Mouse (Mus musculus): ENCODE measurements at regions not wholly inside any gene's neighbourhood (a gene's known extent, or its start where the extent isn't known, plus 50 kb on each side); places are given as distances from the start of the nearest gene placed in this dataset.

DNA sequence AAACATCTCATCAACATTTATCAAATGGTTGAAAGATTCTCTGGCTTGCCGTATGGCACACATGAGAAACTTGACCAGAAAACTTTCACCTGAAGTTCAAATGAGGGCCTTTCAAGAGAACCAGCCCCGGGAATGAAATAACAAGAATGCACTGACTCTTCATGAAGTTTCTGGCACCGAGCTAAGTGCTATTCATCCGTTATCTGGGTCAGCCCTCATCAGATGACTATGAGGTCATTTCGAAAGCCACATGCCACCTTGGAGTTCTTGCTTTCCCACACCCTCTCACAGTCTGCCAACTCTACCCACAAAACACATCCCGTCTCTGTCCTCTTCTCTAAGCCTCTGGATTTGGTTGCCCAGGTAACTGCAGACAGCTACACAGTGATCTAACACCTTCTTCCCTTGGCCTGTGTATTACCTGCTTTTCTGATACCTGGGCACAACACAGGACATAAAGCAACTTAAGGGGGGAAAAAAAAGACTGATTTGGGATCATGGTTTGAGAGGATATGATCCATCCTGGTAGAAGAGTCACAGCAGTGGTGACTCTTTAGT lies 177.4 kb upstream of the Rad23b start:
- H3K36me3 ChIP-seq (ENCODE audit: control insufficient read depth, insufficient read depth, low read length), result no peaks in the 10 kb centered on the region
- H3K27ac ChIP-seq (ENCODE audit: insufficient read depth, low read depth, low read length), result no peak overlapping the region
- TF ChIP-seq CTCF (IDR thresholded peaks at IDR 0.05; ENCODE audit: extremely low read depth, insufficient read length, insufficient replicate concordance, low read depth, low read length) (no peak), POLR2A (IDR thresholded peaks at IDR 0.05; ENCODE audit: low read depth, low read length) (no peak)
- 50% methylated on average over 6 of the region's 6 CpGs for WGBS
- H3K27me3 ChIP-seq (ENCODE audit: control insufficient read depth, insufficient read depth, low read length), result no peaks in the 10 kb centered on the region
- no peak overlapping the region for H3K4me3 ChIP-seq (ENCODE audit: low read depth, low read length)
- H3K4me1 ChIP-seq (ENCODE audit: control insufficient read depth, insufficient read depth, insufficient read length, low read length), result no peaks in the 10 kb centered on the region; the same call in 1 of the 2 replicates

GRCm38 (mm10) chr4:55176026-55176425 lies 173.8 kb upstream of the Rad23b start:
- 65% methylated on average over 3 of the region's 3 CpGs for WGBS
- Histone ChIP-seq H3K4me3 (ENCODE audit: low read depth, low read length) (no peak overlapping the region), H3K27me3 (ENCODE audit: control insufficient read depth, insufficient read depth, low read length) (no peaks in the 10 kb centered on the region), H3K36me3 (ENCODE audit: control insufficient read depth, insufficient read depth, low read length) (no peaks in the 10 kb centered on the region), H3K27ac (ENCODE audit: insufficient read depth, low read depth, low read length) (no peak overlapping the region), H3K4me1 (ENCODE audit: control insufficient read depth, insufficient read depth, insufficient read length, low read length) (no peaks in the 10 kb centered on the region)
- TF ChIP-seq POLR2A (IDR thresholded peaks at IDR 0.05; ENCODE audit: low read depth, low read length) (no peak), CTCF (IDR thresholded peaks at IDR 0.05; ENCODE audit: extremely low read depth, insufficient read length, insufficient replicate concordance, low read depth, low read length) (no peak)

GRCm38 (mm10) chr4:55179456-55179855 lies 170.4 kb upstream of the Rad23b start:
- Histone ChIP-seq H3K4me3 (ENCODE audit: low read depth, low read length) (no peak overlapping the region), H3K4me1 (ENCODE audit: control insufficient read depth, insufficient read depth, insufficient read length, low read length) (no peaks in the 10 kb centered on the region), H3K27ac (ENCODE audit: insufficient read depth, low read depth, low read length) (no peak overlapping the region), H3K36me3 (ENCODE audit: control insufficient read depth, insufficient read depth, low read length) (no peaks in the 10 kb centered on the region), H3K27me3 (ENCODE audit: control insufficient read depth, insufficient read depth, low read length) (no peaks in the 10 kb centered on the region)
- TF ChIP-seq POLR2A (IDR thresholded peaks at IDR 0.05; ENCODE audit: low read depth, low read length), result no peak
- no peak for TF ChIP-seq CTCF (IDR thresholded peaks at IDR 0.05; ENCODE audit: extremely low read depth, insufficient read length, insufficient replicate concordance, low read depth, low read length)
- WGBS, result 87% methylated on average over 2 of the region's 2 CpGs

DNA sequence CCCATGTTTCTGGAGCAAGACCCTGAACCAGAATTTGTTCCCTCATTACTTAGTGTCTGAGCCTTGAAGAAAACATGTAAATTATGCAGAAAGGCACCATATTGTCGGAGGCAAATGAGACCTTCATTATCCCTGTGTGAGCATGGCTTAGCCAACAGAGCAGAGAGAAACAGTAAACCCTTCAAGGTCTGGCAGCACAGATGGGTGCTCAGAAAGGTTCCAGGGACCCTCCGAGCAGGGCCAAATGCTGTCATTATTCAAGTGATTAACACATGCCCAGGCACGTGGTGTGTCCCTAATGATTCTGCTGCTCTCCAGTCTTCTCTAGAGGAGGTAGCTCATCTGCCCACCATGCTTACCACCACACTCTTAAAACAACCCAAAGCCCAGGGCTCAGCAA lies 166.3 kb upstream of the Rad23b start:
- TF ChIP-seq POLR2A (IDR thresholded peaks at IDR 0.05; ENCODE audit: low read depth, low read length) (no peak), CTCF (IDR thresholded peaks at IDR 0.05; ENCODE audit: extremely low read depth, insufficient read length, insufficient replicate concordance, low read depth, low read length) (no peak)

DNA sequence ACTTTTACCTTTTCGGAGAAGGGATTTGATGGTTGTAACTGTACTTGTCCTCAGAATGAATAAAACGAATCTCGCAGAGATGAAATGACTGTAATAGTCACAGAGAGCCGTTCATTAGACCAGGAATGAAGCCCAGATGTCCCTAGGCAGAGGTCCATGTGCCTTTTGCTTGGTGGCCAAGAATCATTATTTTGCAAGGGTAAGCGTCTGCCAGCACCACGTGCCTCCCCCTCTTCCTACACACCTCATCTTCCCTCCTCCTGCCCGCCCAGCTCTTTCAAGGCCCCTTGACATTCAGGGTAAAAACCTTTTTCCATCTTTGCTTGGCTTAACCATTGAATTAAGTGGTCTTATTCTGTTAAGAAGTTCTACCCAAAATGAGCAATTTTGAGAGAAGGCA lies 161.1 kb upstream of the Rad23b start:
- no peaks in the 10 kb centered on the region for H3K4me1 ChIP-seq (ENCODE audit: control insufficient read depth, insufficient read depth, insufficient read length, low read length)
- no peaks in the 10 kb centered on the region for H3K27me3 ChIP-seq (ENCODE audit: control insufficient read depth, insufficient read depth, low read length)
- 83% methylated on average over 7 of the region's 7 CpGs for WGBS
- no peak overlapping the region for H3K27ac ChIP-seq (ENCODE audit: insufficient read depth, low read depth, low read length)
- TF ChIP-seq POLR2A (IDR thresholded peaks at IDR 0.05; ENCODE audit: low read depth, low read length), result no peak
- TF ChIP-seq CTCF (IDR thresholded peaks at IDR 0.05; ENCODE audit: extremely low read depth, insufficient read length, insufficient replicate concordance, low read depth, low read length), result no peak
- H3K4me3 ChIP-seq (ENCODE audit: low read depth, low read length), result no peak overlapping the region
- no peaks in the 10 kb centered on the region for H3K36me3 ChIP-seq (ENCODE audit: control insufficient read depth, insufficient read depth, low read length)

More for the DNA sequence above, 166.3 kb upstream of the Rad23b start:
- no peaks in the 10 kb centered on the region for H3K36me3 ChIP-seq (ENCODE audit: control insufficient read depth, insufficient read depth, low read length)
- 76% methylated on average over 3 of the region's 3 CpGs for WGBS
- H3K27me3 ChIP-seq (ENCODE audit: control insufficient read depth, insufficient read depth, low read length), result no peaks in the 10 kb centered on the region
- H3K4me1 ChIP-seq (ENCODE audit: control insufficient read depth, insufficient read depth, insufficient read length, low read length), result no peaks in the 10 kb centered on the region
- no peak overlapping the region for H3K27ac ChIP-seq (ENCODE audit: insufficient read depth, low read depth, low read length)
- no peak overlapping the region for H3K4me3 ChIP-seq (ENCODE audit: low read depth, low read length)

DNA sequence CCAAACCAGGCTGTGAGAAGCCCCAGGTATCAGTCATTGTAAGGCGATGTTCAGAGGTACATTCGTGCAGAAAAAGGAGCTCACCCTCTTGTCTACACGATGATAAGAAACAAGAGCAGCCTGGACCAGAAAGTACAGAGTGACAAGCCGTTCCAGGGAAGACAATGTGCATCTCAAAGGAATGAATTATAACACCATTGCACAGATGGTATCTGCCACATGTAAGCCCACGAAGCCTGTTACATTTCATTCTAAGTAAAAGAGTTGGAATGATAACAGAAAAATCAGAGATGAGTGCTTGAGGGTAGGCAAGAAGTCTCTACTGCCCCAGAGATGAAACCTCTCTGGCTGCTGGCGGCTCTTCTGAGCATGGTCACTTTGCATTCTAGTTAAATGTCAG lies 159.3 kb upstream of the Rad23b start:
- no peak overlapping the region for H3K4me3 ChIP-seq (ENCODE audit: low read depth, low read length)
- H3K27ac ChIP-seq (ENCODE audit: insufficient read depth, low read depth, low read length), result no peak overlapping the region
- WGBS, result 84% methylated on average over 6 of the region's 6 CpGs
- no peaks in the 10 kb centered on the region for H3K36me3 ChIP-seq (ENCODE audit: control insufficient read depth, insufficient read depth, low read length)
- H3K27me3 ChIP-seq (ENCODE audit: control insufficient read depth, insufficient read depth, low read length), result no peaks in the 10 kb centered on the region
- TF ChIP-seq POLR2A (IDR thresholded peaks at IDR 0.05; ENCODE audit: low read depth, low read length) (no peak), CTCF (IDR thresholded peaks at IDR 0.05; ENCODE audit: extremely low read depth, insufficient read length, insufficient replicate concordance, low read depth, low read length) (no peak)
- H3K4me1 ChIP-seq (ENCODE audit: control insufficient read depth, insufficient read depth, insufficient read length, low read length), result no peaks in the 10 kb centered on the region

- H3K27me3 ChIP-seq (ENCODE audit: control insufficient read depth, insufficient read depth, low read length), result no peaks in the 10 kb centered on the region
- 87% methylated on average over 1 of the region's 1 CpGs for WGBS
Measured at GRCm38 (mm10) chr4:55194061-55194460, 155.8 kb upstream of the Rad23b start.

More at GRCm38 (mm10) chr4:55194061-55194460, 155.8 kb upstream of the Rad23b start:
- TF ChIP-seq POLR2A (IDR thresholded peaks at IDR 0.05; ENCODE audit: low read depth, low read length) (no peak), CTCF (IDR thresholded peaks at IDR 0.05; ENCODE audit: extremely low read depth, insufficient read length, insufficient replicate concordance, low read depth, low read length) (no peak)
- no peaks in the 10 kb centered on the region for H3K4me1 ChIP-seq (ENCODE audit: control insufficient read depth, insufficient read depth, insufficient read length, low read length)
- no peak overlapping the region for H3K27ac ChIP-seq (ENCODE audit: insufficient read depth, low read depth, low read length)
- no peak overlapping the region for H3K4me3 ChIP-seq (ENCODE audit: low read depth, low read length)
- no peaks in the 10 kb centered on the region for H3K36me3 ChIP-seq (ENCODE audit: control insufficient read depth, insufficient read depth, low read length)

Data from small intestine, adult 2 months (tissue).